ENCODE assay signal across 25 mouse cellular contexts in the genomic region with DNA sequence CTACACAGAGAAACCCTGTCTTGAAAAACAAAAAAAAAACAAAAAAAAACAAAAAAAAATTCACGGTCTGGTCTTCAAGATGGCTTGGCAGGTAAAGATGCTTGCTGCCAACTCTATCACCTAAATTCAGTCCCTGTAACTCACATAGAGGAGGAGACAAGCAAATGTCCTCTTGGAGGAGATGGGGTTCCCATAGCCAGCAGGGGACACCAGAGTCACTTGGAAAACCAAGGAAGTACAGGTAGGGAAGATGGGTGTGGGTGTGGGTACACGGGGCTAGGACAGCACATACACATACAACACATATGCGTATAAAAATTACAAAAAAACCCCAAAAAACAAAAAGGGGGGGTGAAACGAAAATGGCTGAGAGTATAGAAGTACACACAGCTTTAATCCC. TPM values are rescaled to one million over a fixed set of nuclear protein-coding genes. Genes with fewer than 3 reads are reported as not detected.
DNase-seq lines count a peak whose midpoint lies in the region; ATAC-seq and TF ChIP-seq lines count a peak whose summit lies in the region.
"Had no signal": no experiment of that assay in that cellular context is flagged by ENCODE, and none has a peak within 500 bp of the region (broad histone marks: within the 10 kb centered on the region; RNA-seq: fewer than 3 reads in every experiment).

No protein-coding gene starts in this region.

- WGBS in kidney, adult 2 months, result 79% methylated on average over 4 of the region's 4 CpGs
- 79% methylated on average over 4 of the region's 4 CpGs for WGBS in lung, adult 2 months
- 81% methylated on average over 4 of the region's 4 CpGs for WGBS in stomach, postnatal 0 days

- H3K4me1 ChIP-seq in kidney, adult 2 months (ENCODE audit: control insufficient read depth, insufficient read depth, low read length), result no peaks in the 10 kb centered on the region
- no peaks in the 10 kb centered on the region for H3K4me1 ChIP-seq in lung, adult 2 months (ENCODE audit: control insufficient read depth, insufficient read depth, low read length)
- no peaks in the 10 kb centered on the region for H3K4me1 ChIP-seq in stomach, postnatal 0 days (replicated peaks; ENCODE audit: control insufficient read depth, insufficient read depth)
- H3K4me1 ChIP-seq: heart, embryonic 12.5 days; intestine, embryonic 15.5 days; lung, embryonic 15.5 days; midbrain, embryonic 13.5 days; neural tube, embryonic 15.5 days had no signal

- no peak overlapping the region for H3K27ac ChIP-seq in gastrocnemius, adult 2 months
- H3K27ac ChIP-seq in kidney, adult 2 months (ENCODE audit: insufficient read depth, low read depth, low read length), result no peak overlapping the region
- H3K27ac ChIP-seq in stomach, postnatal 0 days (replicated peaks), result no peak overlapping the region
- H3K27ac ChIP-seq: intestine, embryonic 15.5 days; lung, embryonic 15.5 days; macrophage; midbrain, embryonic 13.5 days; neural tube, embryonic 15.5 days had no signal

- peaks cover 1% of the 10 kb centered on the region; the same call in 1 of the 2 replicates for H3K36me3 ChIP-seq in kidney, adult 2 months (ENCODE audit: control insufficient read depth, insufficient read depth, low read length)
- H3K36me3 ChIP-seq in stomach, postnatal 0 days (ENCODE audit: control insufficient read depth, insufficient read depth, low read length), result peaks cover 8% of the 10 kb centered on the region; the same call in 1 of the 2 replicates

- no peaks in the 10 kb centered on the region for H3K27me3 ChIP-seq in kidney, adult 2 months (replicated peaks; ENCODE audit: control insufficient read depth, insufficient read depth, low read length)
- no peaks in the 10 kb centered on the region for H3K27me3 ChIP-seq in stomach, postnatal 0 days (ENCODE audit: control insufficient read depth, insufficient read depth, low read length)
- H3K27me3 ChIP-seq: heart, embryonic 12.5 days; intestine, embryonic 15.5 days; lung, embryonic 15.5 days; midbrain, embryonic 13.5 days; neural tube, embryonic 15.5 days; Patski had no signal

- TF ChIP-seq POLR2A in kidney, adult 2 months (IDR thresholded peaks at IDR 0.05; ENCODE audit: low read depth, low read length), result no peak
- TF ChIP-seq POLR2A in lung, adult 2 months (IDR thresholded peaks at IDR 0.05; ENCODE audit: borderline replicate concordance, extremely low read depth, low read depth, low read length), result no peak

- TF ChIP-seq EP300 in stomach, postnatal 0 days (optimal IDR thresholded peaks at IDR 0.05), result no peak

- no peaks in the 10 kb centered on the region for H3K9me3 ChIP-seq in stomach, postnatal 0 days (ENCODE audit: control insufficient read depth, low read length)
- H3K9me3 ChIP-seq: heart, embryonic 12.5 days; intestine, embryonic 15.5 days; lung, embryonic 15.5 days; midbrain, embryonic 13.5 days; neural tube, embryonic 15.5 days had no signal

- peak; percentile 22 for TF ChIP-seq CTCF in gastrocnemius, adult 2 months (IDR thresholded peaks at IDR 0.05)
- peak; percentile 51 for TF ChIP-seq CTCF in kidney, adult 2 months (conservative IDR thresholded peaks at IDR 0.05; ENCODE audit: insufficient read depth, insufficient read length, low read depth, low read length)
- TF ChIP-seq CTCF in lung, adult 2 months (IDR thresholded peaks at IDR 0.05; ENCODE audit: insufficient read depth, low read length), result 0 out of 2 replicates have a peak, but pooled peaks have one; percentile 12
- TF ChIP-seq CTCF in stomach, postnatal 0 days (IDR thresholded peaks at IDR 0.05; ENCODE audit: low read depth), result peak; percentile 58

- intact Hi-C loops in gastrocnemius, adult 2 months (cut with DNase I), result no loop called here
- intact Hi-C loops in gastrocnemius, postnatal 14 days (cut with DNase I; ENCODE audit: low total_unique reads), result loop anchor here (5.0 kb wide), 1 partner anchor 64 kb away; no protein-coding TSS in a partner anchor

- DNase-seq in gastrocnemius, adult 2 months, result no peak
- no peak for DNase-seq in gastrocnemius, postnatal 14 days
- no peak for DNase-seq in kidney, adult 2 months
- no peak for DNase-seq in kidney, adult 11 months
- no peak for DNase-seq in lung, adult 2 months
- no peak for DNase-seq in lung, postnatal 14 days
- DNase-seq in stomach, postnatal 0 days (ENCODE audit: low spot score), result no peak
- DNase-seq: adrenal gland, postnatal 14 days; cerebellum, adult 11-12 months; cerebellum, postnatal 10 days; gastrocnemius, postnatal 25 days; heart, adult 11 months; heart, postnatal 10 days; kidney, postnatal 4 days; retina, postnatal 1 day; right cerebral cortex, postnatal 14 days had no signal

- no peak overlapping the region for H3K4me2 ChIP-seq in stomach, postnatal 0 days (replicated peaks; ENCODE audit: low read depth)
- H3K4me2 ChIP-seq: heart, embryonic 12.5 days; intestine, embryonic 15.5 days; lung, embryonic 15.5 days; midbrain, embryonic 13.5 days; neural tube, embryonic 15.5 days had no signal

- ATAC-seq in stomach, postnatal 0 days (ENCODE audit: low FRiP score, low TSS enrichment), result no peak
- ATAC-seq: hindbrain, embryonic 16.5 days; intestine, embryonic 15.5 days; midbrain, embryonic 13.5 days; Patski had no signal

- no peak overlapping the region for H3K4me3 ChIP-seq in gastrocnemius, adult 2 months
- H3K4me3 ChIP-seq in kidney, adult 2 months (ENCODE audit: insufficient read depth, low read depth, low read length), result no peak overlapping the region
- H3K4me3 ChIP-seq in lung, adult 2 months (replicated peaks; ENCODE audit: extremely low read depth, low read depth, low read length), result no peak overlapping the region
- H3K4me3 ChIP-seq in stomach, postnatal 0 days (ENCODE audit: low read depth, low read length), result no peak overlapping the region
- H3K4me3 ChIP-seq: erythroblast, embryonic 14.5 days; heart, embryonic 12.5 days; intestine, embryonic 15.5 days; lung, embryonic 15.5 days; midbrain, embryonic 13.5 days; neural tube, embryonic 15.5 days had no signal

- H3K9ac ChIP-seq in stomach, postnatal 0 days (ENCODE audit: low read length), result no peak overlapping the region
- H3K9ac ChIP-seq: heart, embryonic 12.5 days; intestine, embryonic 15.5 days; lung, embryonic 15.5 days; midbrain, embryonic 13.5 days; neural tube, embryonic 15.5 days had no signal

RNA-seq across cellular contexts. Expression of a gene that starts 11.2 kb away (rescaled TPM):
- total RNA-seq in gastrocnemius, adult 2 months (2021), result 1 to 10 TPM; 6.0 to 9.0 TPM
- 1 to 10 TPM; 6.9 to 7.2 TPM for total RNA-seq in gastrocnemius, postnatal 14 days (2021)
- 12.7 and 15.1 TPM in 2 replicates for polyA plus RNA-seq in kidney, adult 2 months (2012; rRNA removed)
- 5.4 and 7.4 TPM in 2 replicates for polyA plus RNA-seq in lung, adult 2 months (2012; rRNA removed)
- 11.4 and 12.4 TPM in 2 replicates for polyA plus RNA-seq in stomach, postnatal 0 days (2015; fragmentation: Nextera tagmentation; extraction: Ambion mirVana)

RNA-seq across cellular contexts. Expression of a gene that starts 21.4 kb away (rescaled TPM):
- total RNA-seq in gastrocnemius, adult 2 months (2021), result 1 to 10 TPM; 4.9 to 8.2 TPM
- total RNA-seq in gastrocnemius, postnatal 14 days (2021), result 1 to 10 TPM; 8.3 to 8.8 TPM
- 17.9 and 20.4 TPM in 2 replicates for polyA plus RNA-seq in kidney, adult 2 months (2012; rRNA removed)
- 6.2 and 7.9 TPM in 2 replicates for polyA plus RNA-seq in lung, adult 2 months (2012; rRNA removed)
- polyA plus RNA-seq in stomach, postnatal 0 days (2015; fragmentation: Nextera tagmentation; extraction: Ambion mirVana), result 24.8 and 25.3 TPM in 2 replicates

RNA-seq across cellular contexts. Expression of a gene that starts 21.5 kb away (rescaled TPM):
- 1 to 10 TPM; 7.2 to 9.0 TPM for total RNA-seq in gastrocnemius, adult 2 months (2021)
- 10 to 100 TPM in 1 of 2 experiments, 1 to 10 TPM in 1; 9.5 to 10.2 TPM for total RNA-seq in gastrocnemius, postnatal 14 days (2021)
- polyA plus RNA-seq in kidney, adult 2 months (2012; rRNA removed), result 12.6 and 14.2 TPM in 2 replicates
- 18.9 and 21.6 TPM in 2 replicates for polyA plus RNA-seq in lung, adult 2 months (2012; rRNA removed)
- 14.2 and 15.3 TPM in 2 replicates for polyA plus RNA-seq in stomach, postnatal 0 days (2015; fragmentation: Nextera tagmentation; extraction: Ambion mirVana)

RNA-seq across cellular contexts. Expression of a gene that starts 46.2 kb away (rescaled TPM):
- 1 to 10 TPM; 8.0 to 9.5 TPM for total RNA-seq in gastrocnemius, adult 2 months (2021)
- total RNA-seq in gastrocnemius, postnatal 14 days (2021), result 1 to 10 TPM; 9.0 to 9.8 TPM
- polyA plus RNA-seq in kidney, adult 2 months (2012; rRNA removed), result 77.5 and 79.7 TPM in 2 replicates
- 18.7 and 20.0 TPM in 2 replicates for polyA plus RNA-seq in lung, adult 2 months (2012; rRNA removed)
- polyA plus RNA-seq in stomach, postnatal 0 days (2015; fragmentation: Nextera tagmentation; extraction: Ambion mirVana), result 8.0 and 8.6 TPM in 2 replicates
